Mouse (Mus musculus) heart, adult 2 months (tissue): ENCODE data around the gene Rp2.

Experiments
- CTCF ChIP-seq: fragments of 200-600 bp; IDR thresholded peaks from 2 replicates; pipeline ENCODE4 v1.8.1; 2022; ENCODE audit warnings: antibody characterized with exemption, mild to moderate bottlenecking, moderate library complexity
- EP300 ChIP-seq: fragments of 200-500 bp; IDR thresholded peaks from 2 replicates; pipeline ENCODE4 v1.6.1; 2011; ENCODE audit warnings: low read depth, low read length, control low read depth; ENCODE audit not compliant: insufficient read depth
- POLR2A ChIP-seq: fragments of 200-500 bp; IDR thresholded peaks from 2 replicates; pipeline ENCODE4 v1.6.1; 2011; ENCODE audit warnings: mild to moderate bottlenecking, low read depth, low read length, control low read depth; ENCODE audit not compliant: insufficient read depth

GRCm38 (mm10) chrX:20332756-20333155 is 31.5 kb upstream of the Rp2 start:
- TF ChIP-seq POLR2A (no peak), CTCF (no peak), EP300 (no peak)
